Mouse (Mus musculus): ENCODE results near the gene Med18.

DNA sequence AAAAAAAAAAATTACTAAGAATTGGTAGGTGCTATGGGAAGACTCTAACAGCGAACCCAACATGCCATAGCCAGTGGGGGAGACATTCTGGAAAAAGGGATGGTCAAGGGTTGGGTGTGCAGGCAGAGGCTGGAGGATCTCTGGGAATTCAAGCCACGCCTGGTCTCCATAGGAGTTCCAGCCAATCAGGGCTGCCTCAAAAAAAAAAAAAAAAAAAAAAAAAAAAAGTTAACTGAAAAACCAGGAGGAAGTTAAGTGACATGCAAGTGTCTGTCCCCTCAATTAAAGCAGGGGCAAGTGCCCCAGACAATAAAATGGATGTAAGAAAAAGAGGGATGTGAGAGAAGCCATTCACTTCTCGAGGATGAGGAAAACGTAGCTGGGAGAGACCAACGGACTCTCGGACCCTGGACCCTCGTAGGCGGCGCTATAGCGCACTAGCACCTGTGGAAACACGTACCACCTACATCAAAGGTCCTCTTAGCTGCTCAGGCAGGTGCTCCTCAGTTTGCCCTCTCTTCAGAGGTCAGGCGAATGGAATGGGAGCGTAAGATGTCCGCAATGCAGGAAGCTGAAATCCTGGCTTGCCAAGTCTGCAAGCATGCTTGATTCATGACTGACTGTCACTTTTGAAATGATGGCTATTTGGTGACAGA lies 30.9 kb downstream of the Med18 start:
- TF ChIP-seq POLR2A (IDR thresholded peaks at IDR 0.05; ENCODE audit: borderline replicate concordance, low read depth, low read length) (no peak), CTCF (IDR thresholded peaks at IDR 0.05; ENCODE audit: low read depth, low read length) (no peak)
